Mouse (Mus musculus): ENCODE results near the gene Nepro.

- TF ChIP-seq CTCF (conservative IDR thresholded peaks at IDR 0.05; ENCODE audit: low read length) (no peak), POU5F1 (IDR thresholded peaks at IDR 0.05; ENCODE audit: borderline replicate concordance, low read length) (no peak), NANOG (IDR thresholded peaks at IDR 0.05; ENCODE audit: borderline replicate concordance, low read length) (no peak)
Observed at GRCm38 (mm10) chr16:44761811-44762210, 37.7 kb downstream of the Nepro start.

All from E14TG2a.4 (cell line).